Mouse (Mus musculus) ES-Bruce4 (cell line): ENCODE results near the gene Zfp704. TPM values are rescaled to one million over a fixed set of nuclear protein-coding genes. Genes with fewer than 3 reads are reported as not detected.

Experiments used
- H3K27ac ChIP-seq: 2 replicates; pipeline ENCODE4 v1.5.1; 2012; ENCODE audit warnings: low read length, inconsistent platforms; ENCODE audit not compliant: insufficient read depth
- H3K27me3 ChIP-seq: 2 replicates; pipeline ENCODE4 v1.6.1; 2012; ENCODE audit warnings: mild to moderate bottlenecking, low read length, inconsistent platforms; ENCODE audit not compliant: control insufficient read depth, poor library complexity, insufficient read depth, severe bottlenecking
- H3K36me3 ChIP-seq: 2 replicates; pipeline ENCODE4 v1.6.1; 2012; ENCODE audit warnings: inconsistent platforms, mild to moderate bottlenecking, low read length, moderate library complexity; ENCODE audit not compliant: control insufficient read depth, poor library complexity, insufficient read depth, severe bottlenecking
- H3K4me1 ChIP-seq: one replicate; pipeline ENCODE4 v1.8.1; 2011; ENCODE audit warnings: low read length; ENCODE audit not compliant: control insufficient read depth, insufficient read depth
- H3K4me3 ChIP-seq: 2 replicates; pipeline ENCODE4 v1.5.1; 2011; ENCODE audit warnings: low read depth, mild to moderate bottlenecking, low read length
- H3K9ac ChIP-seq: 2 replicates; pipeline ENCODE4 v1.6.1; 2012; ENCODE audit warnings: low read depth, mild to moderate bottlenecking, inconsistent platforms; ENCODE audit not compliant: poor library complexity, severe bottlenecking
- H3K9me3 ChIP-seq: replicated peaks from 2 replicates; pipeline ENCODE4 v1.6.1; 2012; ENCODE audit warnings: mild to moderate bottlenecking, low read length, inconsistent platforms; ENCODE audit not compliant: control insufficient read depth, poor library complexity, insufficient read depth, severe bottlenecking
- CTCF ChIP-seq: IDR thresholded peaks from one replicate; pipeline ENCODE4 v1.8.1; 2011; ENCODE audit warnings: low read depth, low read length
- EP300 ChIP-seq: IDR thresholded peaks from 2 replicates; pipeline ENCODE4 v1.6.1; 2011; ENCODE audit warnings: low read depth, low read length; ENCODE audit not compliant: insufficient read depth
- POLR2A ChIP-seq: IDR thresholded peaks from one replicate; pipeline ENCODE4 v1.8.1; 2011; ENCODE audit warnings: low read length; ENCODE audit not compliant: insufficient read depth
- polyA plus RNA-seq: library from polyadenylated mRNA; stranded (reverse); fragments of >200 nt; gene quantifications from 2 replicates; pipeline ENCODE4 v1.2.4, GENCODE M21; 2011; ENCODE audit warnings: low read depth; ENCODE audit not compliant: missing spikeins, insufficient read depth, insufficient read length

The Zfp704 gene
- polyA plus RNA-seq, 1 experiment, result 24.7 TPM

DNA sequence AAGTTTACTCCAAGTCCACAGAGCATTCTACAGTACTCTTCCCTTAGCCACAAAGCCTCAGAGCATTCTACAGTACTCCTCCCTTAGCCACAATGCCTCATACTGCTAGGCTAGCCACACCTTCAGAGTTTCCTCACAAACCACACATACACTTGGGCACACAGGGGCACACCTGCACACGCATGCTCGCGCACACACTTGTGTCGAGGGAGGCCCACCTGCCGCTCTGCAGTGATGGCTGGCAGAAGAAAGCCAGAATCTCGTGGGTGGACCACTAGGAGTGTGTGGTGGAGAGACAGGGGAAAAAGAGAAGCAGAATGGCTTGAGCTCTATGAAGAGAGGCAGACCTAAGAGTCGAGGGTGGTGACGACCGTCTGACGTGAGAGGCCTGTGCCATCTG is 97.7 kb downstream of the Zfp704 start:
- Histone ChIP-seq H3K36me3 (no peaks in the 10 kb centered on the region), H3K27ac (no peak overlapping the region), H3K9ac (no peak overlapping the region), H3K4me3 (no peak overlapping the region), H3K4me1 (peaks cover 3% of the 10 kb centered on the region), H3K9me3 (no peaks in the 10 kb centered on the region), H3K27me3 (no peaks in the 10 kb centered on the region)
- TF ChIP-seq POLR2A, result no peak
- no peak for TF ChIP-seq EP300
- TF ChIP-seq CTCF, result no peak

DNA sequence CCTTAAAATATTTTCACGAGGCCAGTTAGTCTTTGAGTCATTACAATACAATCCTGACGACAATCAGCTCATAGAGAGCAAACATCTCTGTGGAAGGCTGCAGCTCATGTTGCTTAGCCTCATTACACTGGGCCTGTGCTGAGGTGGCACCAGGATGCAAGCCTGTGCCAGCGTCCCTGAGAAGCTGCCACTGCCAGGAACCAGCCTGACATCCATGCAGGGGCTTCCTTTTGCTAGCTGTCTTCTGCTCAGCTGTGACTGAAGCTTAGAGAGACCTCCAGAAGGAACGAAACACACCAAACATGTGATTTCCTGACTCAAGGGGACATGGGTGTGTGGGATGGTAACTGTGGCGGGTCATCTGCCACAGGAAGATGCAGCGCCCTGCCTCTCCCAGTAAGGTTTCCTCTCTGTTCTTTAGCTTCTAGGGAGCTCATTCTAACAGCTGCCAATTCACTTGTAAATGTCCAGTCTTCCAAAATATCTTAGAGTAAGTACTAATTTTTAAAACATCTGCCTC is 104.1 kb downstream of the Zfp704 start:
- no peak overlapping the region for H3K27ac ChIP-seq
- H3K4me1 ChIP-seq, result no peaks in the 10 kb centered on the region
- H3K27me3 ChIP-seq, result no peaks in the 10 kb centered on the region
- no peaks in the 10 kb centered on the region for H3K36me3 ChIP-seq
- no peak overlapping the region for H3K4me3 ChIP-seq
- TF ChIP-seq EP300, result no peak
- TF ChIP-seq CTCF, result no peak
- TF ChIP-seq POLR2A, result no peak
- H3K9ac ChIP-seq, result no peak overlapping the region
- no peaks in the 10 kb centered on the region for H3K9me3 ChIP-seq

- Histone ChIP-seq H3K4me1 (peaks cover 4% of the 10 kb centered on the region), H3K9me3 (no peaks in the 10 kb centered on the region), H3K4me3 (no peak overlapping the region), H3K36me3 (no peaks in the 10 kb centered on the region), H3K27me3 (no peaks in the 10 kb centered on the region), H3K27ac (no peak overlapping the region), H3K9ac (no peak overlapping the region)
- TF ChIP-seq EP300, result no peak
- no peak for TF ChIP-seq CTCF
- no peak for TF ChIP-seq POLR2A
These were observed 105.5 kb downstream of the Zfp704 start for GRCm38 (mm10) chr3:9504371-9504770.

DNA sequence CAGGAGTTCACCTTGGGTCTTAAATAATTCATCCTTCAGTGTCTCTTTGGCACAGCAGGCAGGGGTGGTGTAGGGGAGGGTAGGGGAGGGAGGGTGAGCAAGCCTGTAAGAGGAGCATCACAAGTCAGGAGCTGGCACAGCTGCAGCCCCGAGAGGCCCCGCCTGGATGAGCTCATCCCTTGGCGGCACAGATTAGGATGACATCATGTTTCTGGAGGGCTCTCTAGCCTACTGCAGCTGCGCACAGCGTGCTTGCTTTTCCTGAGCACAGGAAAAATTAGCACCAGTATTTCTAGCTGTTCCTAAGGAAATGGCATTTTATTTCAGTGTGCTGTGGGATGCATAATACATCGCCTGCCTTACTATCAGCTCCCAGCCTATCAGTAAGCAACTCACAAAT is 109.2 kb downstream of the Zfp704 start:
- TF ChIP-seq CTCF (no peak), EP300 (no peak), POLR2A (no peak)

GRCm38 (mm10) chr3:9499994-9500553 is 109.8 kb downstream of the Zfp704 start:
- Histone ChIP-seq H3K36me3 (no peaks in the 10 kb centered on the region), H3K9me3 (no peaks in the 10 kb centered on the region), H3K27me3 (no peaks in the 10 kb centered on the region), H3K9ac (no peak overlapping the region), H3K4me1 (peaks cover 4% of the 10 kb centered on the region), H3K4me3 (no peak overlapping the region), H3K27ac (no peak overlapping the region)
- TF ChIP-seq EP300 (no peak), POLR2A (no peak), CTCF (no peak)

More for the DNA sequence above, 109.2 kb downstream of the Zfp704 start:
- H3K4me1 ChIP-seq, result peaks cover 4% of the 10 kb centered on the region
- H3K9me3 ChIP-seq, result no peaks in the 10 kb centered on the region
- H3K27me3 ChIP-seq, result no peaks in the 10 kb centered on the region
- H3K4me3 ChIP-seq, result no peak overlapping the region
- no peak overlapping the region for H3K9ac ChIP-seq
- no peaks in the 10 kb centered on the region for H3K36me3 ChIP-seq
- no peak overlapping the region for H3K27ac ChIP-seq

DNA sequence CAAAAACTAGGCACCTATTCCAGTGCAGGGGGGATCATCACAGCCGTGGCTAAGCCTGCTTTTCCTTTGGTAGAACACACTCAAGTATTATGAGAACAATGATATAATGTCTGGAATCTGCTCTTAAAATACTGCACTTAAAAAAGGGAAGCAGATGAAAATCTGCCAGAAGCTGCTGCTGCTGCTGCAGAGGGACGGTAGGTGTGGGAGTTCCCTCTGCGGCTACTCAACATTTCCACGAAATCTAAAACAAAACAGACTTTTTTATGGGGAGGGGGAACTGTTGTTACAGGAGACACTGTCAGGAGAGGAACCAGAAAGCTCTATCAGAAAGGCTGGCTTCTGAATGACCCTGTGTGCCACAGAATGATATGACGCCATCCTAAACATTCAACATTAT is 110.4 kb downstream of the Zfp704 start:
- H3K4me1 ChIP-seq, result peaks cover 4% of the 10 kb centered on the region
- no peak overlapping the region for H3K4me3 ChIP-seq
- TF ChIP-seq EP300 (no peak), CTCF (no peak)
- no peaks in the 10 kb centered on the region for H3K9me3 ChIP-seq
- H3K27ac ChIP-seq, result no peak overlapping the region
- no peak overlapping the region for H3K9ac ChIP-seq
- no peaks in the 10 kb centered on the region for H3K36me3 ChIP-seq
- no peaks in the 10 kb centered on the region for H3K27me3 ChIP-seq
